Mouse (Mus musculus) embryonic facial prominence, embryonic 15.5 days (tissue): ENCODE results near the gene Pidd1. TPM values are rescaled to one million over a fixed set of nuclear protein-coding genes. Genes with fewer than 3 reads are reported as not detected.

ENCODE experiments used
- ATAC-seq: fragments of 200-750 bp; cut with Nextera tagmentation; 2 replicates; pipeline ENCODE4 v1.8.0; 2017; ENCODE audit warnings: low read depth, moderate TSS enrichment; ENCODE audit not compliant: insufficient number of reproducible peaks, low FRiP score, low TSS enrichment
- H3K27ac ChIP-seq: fragments of 300-500 bp; sonication (generic); replicated peaks from 2 replicates; pipeline ENCODE4 v1.5.1; 2015; ENCODE audit warnings: mild to moderate bottlenecking, inconsistent platforms
- H3K27me3 ChIP-seq: fragments of 300-500 bp; sonication (generic); 2 replicates; pipeline ENCODE4 v1.6.1; 2015; ENCODE audit warnings: inconsistent platforms
- H3K36me3 ChIP-seq: fragments of 300-500 bp; sonication (generic); 2 replicates; pipeline ENCODE4 v1.6.1; 2015; ENCODE audit warnings: mild to moderate bottlenecking, inconsistent platforms
- H3K4me1 ChIP-seq: fragments of 300-500 bp; sonication (generic); 2 replicates; pipeline ENCODE4 v1.6.1; 2015; ENCODE audit warnings: inconsistent platforms
- H3K4me2 ChIP-seq: fragments of 300-500 bp; sonication (generic); replicated peaks from 2 replicates; pipeline ENCODE4 v1.6.1; 2015; ENCODE audit warnings: mild to moderate bottlenecking, inconsistent platforms
- H3K4me3 ChIP-seq: fragments of 300-500 bp; sonication (generic); replicated peaks from 2 replicates; pipeline ENCODE4 v1.5.1; 2015; ENCODE audit warnings: mild to moderate bottlenecking, inconsistent platforms
- H3K9ac ChIP-seq: fragments of 300-500 bp; sonication (generic); 2 replicates; pipeline ENCODE4 v1.6.1; 2015; ENCODE audit warnings: inconsistent platforms
- H3K9me3 ChIP-seq: fragments of 300-500 bp; sonication (generic); replicated peaks from 2 replicates; pipeline ENCODE4 v1.6.1; 2016; ENCODE audit warnings: inconsistent platforms
- WGBS: fragments of 180-500 bp; shearing (Covaris S2); methylation state at CpG from one replicate; pipeline ENCODE4 v1.1.7; 2015; 5-methylcytosine and 5-hydroxymethylcytosine counted together
- polyA plus RNA-seq: library from polyadenylated mRNA; unstranded; fragments of >200 nt; fragmentation: Nextera tagmentation; extraction: Ambion mirVana; gene quantifications from 2 replicates; pipeline ENCODE4 v1.2.1, GENCODE M21; 2015

Pidd1 gene
- polyA plus RNA-seq, 1 experiment from 2014 or later = 14.7 TPM

DNA sequence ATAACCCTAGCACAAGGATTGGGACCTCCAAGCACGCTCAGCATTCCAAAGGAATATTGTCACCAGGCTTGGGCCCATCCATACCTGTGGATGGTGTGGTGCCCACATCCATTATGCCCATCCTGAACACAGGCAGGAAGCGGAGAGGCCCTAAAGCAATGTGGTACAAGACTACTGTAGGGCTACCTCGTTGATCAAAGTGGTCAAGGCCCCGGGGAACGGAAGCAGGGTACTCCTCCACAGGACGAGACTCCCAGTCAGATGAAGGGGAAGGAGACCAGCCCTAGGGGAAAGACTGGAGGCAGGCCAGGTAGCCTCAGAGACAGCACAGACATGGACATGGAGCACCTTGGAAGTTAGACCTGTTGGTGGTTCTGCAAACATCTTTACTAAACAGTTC lies 28.9 kb upstream of the Pidd1 start:
- Histone ChIP-seq H3K4me2 (no peak overlapping the region), H3K27me3 (no peaks in the 10 kb centered on the region), H3K4me3 (no peak overlapping the region), H3K27ac (no peak overlapping the region), H3K36me3 (peaks cover 33% of the 10 kb centered on the region), H3K4me1 (peaks cover 62% of the 10 kb centered on the region), H3K9me3 (no peaks in the 10 kb centered on the region), H3K9ac (no peak overlapping the region)
- 81% methylated on average over 6 of the region's 6 CpGs for WGBS
- no peak for ATAC-seq

DNA sequence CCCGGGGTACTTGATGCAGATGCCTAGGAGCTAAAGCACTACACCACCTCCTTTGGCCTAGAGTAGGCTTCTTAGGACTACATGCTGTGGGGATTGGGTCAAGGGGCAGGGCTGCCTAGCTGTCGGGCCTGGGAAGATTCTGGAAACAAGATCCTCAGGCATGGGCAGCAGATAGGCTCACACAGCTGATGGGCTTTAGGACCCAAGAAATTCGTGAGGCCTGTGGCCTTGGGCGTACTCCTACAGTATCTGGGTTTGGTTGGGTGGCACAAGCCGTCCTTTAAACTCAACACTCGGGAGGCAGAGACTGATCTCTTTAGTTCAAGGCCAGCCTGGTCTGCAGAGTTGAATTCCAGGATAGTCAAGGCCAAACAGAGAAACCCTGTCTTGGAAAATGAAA lies 28.4 kb upstream of the Pidd1 start:
- WGBS = 73% methylated on average over 6 of the region's 6 CpGs
- no peak overlapping the region for H3K4me3 ChIP-seq
- peaks cover 33% of the 10 kb centered on the region for H3K36me3 ChIP-seq
- H3K27ac ChIP-seq = no peak overlapping the region
- H3K27me3 ChIP-seq = no peaks in the 10 kb centered on the region
- peaks cover 61% of the 10 kb centered on the region for H3K4me1 ChIP-seq
- ATAC-seq = no peak
- H3K4me2 ChIP-seq = no peak overlapping the region
- no peaks in the 10 kb centered on the region for H3K9me3 ChIP-seq
- no peak overlapping the region for H3K9ac ChIP-seq

DNA sequence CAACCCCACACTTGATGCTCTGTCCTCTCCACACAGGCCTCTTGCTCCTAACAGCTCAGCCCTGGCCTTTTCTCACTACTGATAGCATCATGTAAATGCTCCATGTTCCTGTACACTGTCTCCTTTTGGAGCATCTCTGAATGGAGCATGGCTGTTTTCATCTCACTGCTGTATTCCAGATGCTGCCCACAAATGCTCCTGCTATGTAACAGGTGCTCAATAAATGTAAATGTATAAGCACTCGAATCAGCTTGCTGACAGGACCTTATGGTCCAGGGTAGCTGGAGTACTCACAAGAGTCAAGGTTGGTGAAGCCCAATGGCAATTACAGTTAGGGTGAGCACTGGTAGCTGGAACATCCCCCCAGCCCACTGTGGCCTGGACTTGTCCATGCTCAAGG lies 27.4 kb upstream of the Pidd1 start:
- no peak overlapping the region for H3K4me2 ChIP-seq
- H3K4me1 ChIP-seq = peaks cover 59% of the 10 kb centered on the region
- H3K27ac ChIP-seq = no peak overlapping the region
- no peak overlapping the region for H3K9ac ChIP-seq
- no peak for ATAC-seq
- WGBS = 65% methylated on average over 1 of the region's 1 CpGs
- H3K27me3 ChIP-seq = peaks cover under 1% of the 10 kb centered on the region; the same call in 1 of the 2 replicates
- peaks cover 33% of the 10 kb centered on the region for H3K36me3 ChIP-seq
- H3K9me3 ChIP-seq = no peaks in the 10 kb centered on the region
- H3K4me3 ChIP-seq = no peak overlapping the region

DNA sequence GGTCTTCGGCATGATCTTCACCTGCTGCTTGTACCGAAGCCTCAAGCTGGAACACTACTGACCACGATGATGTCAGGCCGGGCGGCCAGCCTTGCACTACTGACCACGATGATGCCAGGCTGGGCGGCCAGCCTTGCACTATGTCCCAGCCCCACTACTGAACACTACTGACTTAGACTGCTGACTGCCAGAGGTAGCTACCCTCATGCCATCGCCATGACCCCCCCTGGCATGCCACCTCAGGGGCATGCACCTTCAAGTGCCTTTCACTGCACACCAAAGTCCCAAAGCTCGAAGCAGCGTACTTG lies 26.8 kb upstream of the Pidd1 start:
- peaks cover 58% of the 10 kb centered on the region for H3K4me1 ChIP-seq
- ATAC-seq = no peak
- H3K9me3 ChIP-seq = no peaks in the 10 kb centered on the region
- peaks cover 7% of the 10 kb centered on the region; the same call in 1 of the 2 replicates for H3K27me3 ChIP-seq
- no peak overlapping the region for H3K4me2 ChIP-seq
- no peak overlapping the region for H3K4me3 ChIP-seq
- H3K36me3 ChIP-seq = peaks cover 33% of the 10 kb centered on the region
- WGBS = 94% methylated on average over 10 of the region's 10 CpGs
- no peak overlapping the region for H3K27ac ChIP-seq
- H3K9ac ChIP-seq = no peak overlapping the region

DNA sequence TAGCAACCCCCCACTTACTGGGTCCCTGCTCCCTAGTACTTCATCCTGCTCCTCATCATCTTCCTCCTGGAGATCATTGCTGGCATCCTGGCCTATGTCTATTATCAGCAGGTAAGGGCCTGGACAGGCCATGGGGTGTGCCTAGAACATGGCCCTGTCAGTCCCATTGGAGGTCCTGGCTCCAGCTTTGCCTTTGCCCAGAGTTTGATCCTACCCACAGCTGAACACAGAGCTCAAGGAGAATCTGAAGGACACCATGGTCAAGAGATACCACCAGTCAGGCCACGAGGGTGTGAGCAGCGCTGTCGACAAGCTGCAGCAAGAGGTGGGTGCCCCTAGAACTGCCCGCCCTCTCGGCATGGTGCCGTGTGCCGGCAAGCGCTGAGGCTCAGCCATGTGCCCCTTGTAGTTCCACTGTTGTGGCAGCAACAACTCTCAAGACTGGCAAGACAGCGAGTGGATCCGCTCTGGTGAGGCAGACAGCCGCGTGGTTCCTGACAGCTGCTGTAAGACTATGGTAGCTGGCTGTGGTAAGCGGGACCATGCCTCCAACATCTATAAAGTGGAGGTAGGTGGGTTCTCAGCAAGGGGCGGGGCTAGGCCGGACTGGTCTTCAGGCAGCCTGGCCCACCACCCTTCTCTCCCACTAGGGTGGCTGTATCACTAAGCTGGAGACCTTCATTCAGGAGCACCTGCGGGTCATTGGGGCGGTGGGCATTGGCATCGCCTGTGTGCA lies 26.2 kb upstream of the Pidd1 start:
- no peak overlapping the region for H3K9ac ChIP-seq
- peaks cover 33% of the 10 kb centered on the region for H3K36me3 ChIP-seq
- H3K27me3 ChIP-seq = peaks cover 11% of the 10 kb centered on the region; the same call in 1 of the 2 replicates
- H3K9me3 ChIP-seq = no peaks in the 10 kb centered on the region
- no peak overlapping the region for H3K4me2 ChIP-seq
- peaks cover 61% of the 10 kb centered on the region for H3K4me1 ChIP-seq
- H3K27ac ChIP-seq = 0 out of 2 replicates have a peak overlapping the region, but pooled peaks have one; percentile 92
- H3K4me3 ChIP-seq = no peak overlapping the region
- no peak for ATAC-seq
- WGBS = 91% methylated on average over 18 of the region's 18 CpGs

DNA sequence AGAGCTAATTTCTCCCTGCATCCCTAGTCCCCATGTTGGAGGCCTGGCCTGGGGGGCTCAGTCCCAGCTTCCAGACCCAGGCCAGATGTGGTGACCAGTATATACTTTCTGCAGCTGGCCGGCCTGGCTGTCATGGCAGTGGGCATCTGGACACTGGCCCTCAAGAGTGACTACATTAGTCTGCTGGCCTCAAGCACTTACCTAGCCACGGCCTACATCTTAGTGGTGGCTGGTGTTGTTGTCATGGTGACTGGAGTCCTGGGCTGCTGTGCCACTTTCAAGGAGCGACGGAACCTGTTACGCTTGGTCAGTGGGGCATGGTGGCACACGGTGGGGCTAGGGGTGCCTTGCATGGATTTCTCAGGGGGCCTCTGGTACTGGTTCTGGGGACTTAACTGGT lies 25.5 kb upstream of the Pidd1 start:
- no peak for ATAC-seq
- Histone ChIP-seq H3K27ac (0 out of 2 replicates have a peak overlapping the region, but pooled peaks have one; percentile 92), H3K36me3 (peaks cover 33% of the 10 kb centered on the region)

DNA sequence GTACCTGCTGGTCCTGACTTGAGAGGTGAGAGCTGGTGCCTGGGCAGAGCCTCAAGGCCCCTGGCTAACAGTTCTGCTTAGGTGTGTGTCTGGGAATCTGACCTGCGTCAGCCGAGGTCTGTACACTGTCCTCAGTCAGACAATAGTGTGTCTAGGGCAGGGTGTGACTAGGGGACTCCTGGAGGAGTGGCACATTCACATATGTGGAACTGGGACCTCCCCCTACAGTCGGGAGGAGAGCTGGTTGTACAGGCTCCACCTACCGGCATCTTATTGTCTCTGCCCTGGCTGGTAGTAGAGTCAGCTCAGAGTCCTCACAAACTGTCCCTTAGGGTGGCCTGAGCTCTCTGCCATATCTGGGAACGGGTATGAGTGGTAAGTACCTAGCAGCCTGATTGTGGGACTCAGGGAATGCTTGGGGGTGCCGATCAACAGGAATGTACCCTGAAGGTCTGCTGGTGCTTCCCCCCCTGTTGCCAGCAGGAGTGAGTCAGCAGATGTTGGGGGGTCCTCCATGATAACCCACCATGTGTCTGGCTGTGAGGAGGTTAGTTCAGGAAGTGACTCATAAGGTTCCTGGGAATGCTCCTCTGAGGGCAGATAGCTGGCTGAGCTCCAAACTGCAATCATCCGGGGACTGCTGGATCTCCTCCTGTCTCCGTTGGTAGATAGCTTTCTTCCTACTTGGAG lies 24.8 kb upstream of the Pidd1 start:
- Histone ChIP-seq H3K27ac (peak overlapping the region; percentile 92), H3K4me1 (peaks cover 61% of the 10 kb centered on the region), H3K36me3 (peaks cover 33% of the 10 kb centered on the region), H3K9ac (peak overlapping the region; percentile 52), H3K9me3 (no peaks in the 10 kb centered on the region), H3K4me3 (peak overlapping the region; percentile 79), H3K27me3 (peaks cover 25% of the 10 kb centered on the region), H3K4me2 (peak overlapping the region; percentile 75)
- WGBS = 4% methylated on average over 8 of the region's 8 CpGs
- peak; percentile 50 for ATAC-seq

More for the DNA sequence above, 25.5 kb upstream of the Pidd1 start:
- peak overlapping the region; percentile 75 for H3K4me2 ChIP-seq
- H3K27me3 ChIP-seq = peaks cover 18% of the 10 kb centered on the region
- H3K9me3 ChIP-seq = no peaks in the 10 kb centered on the region
- H3K9ac ChIP-seq = peak overlapping the region; percentile 21
- peaks cover 67% of the 10 kb centered on the region for H3K4me1 ChIP-seq
- WGBS = 83% methylated on average over 6 of the region's 6 CpGs
- H3K4me3 ChIP-seq = peak overlapping the region; percentile 79

DNA sequence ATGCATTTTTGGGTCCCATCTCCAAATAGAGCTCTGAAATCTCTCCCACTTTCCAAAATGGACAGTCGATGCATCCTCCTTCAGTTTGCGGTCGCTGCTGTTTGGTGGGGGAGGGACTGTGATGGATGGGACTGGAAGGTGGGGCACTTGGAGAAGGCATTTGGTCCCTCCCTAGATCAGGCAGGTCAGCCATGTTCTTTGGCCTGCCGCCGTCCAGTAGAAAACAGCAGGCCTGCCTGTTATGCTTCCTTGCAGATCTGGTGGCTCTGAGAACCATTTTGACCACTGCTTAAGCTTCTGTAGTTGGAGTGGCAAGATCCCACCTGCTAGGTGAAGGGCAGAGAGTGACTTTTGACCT lies 24.3 kb upstream of the Pidd1 start:
- peak overlapping the region; percentile 92 for H3K27ac ChIP-seq
- 17% methylated on average over 5 of the region's 5 CpGs for WGBS
- H3K36me3 ChIP-seq = peaks cover 33% of the 10 kb centered on the region
- H3K4me1 ChIP-seq = peaks cover 57% of the 10 kb centered on the region
- peak overlapping the region; percentile 52 for H3K9ac ChIP-seq
- H3K4me3 ChIP-seq = peak overlapping the region; percentile 79
- ATAC-seq = no peak
- H3K9me3 ChIP-seq = no peaks in the 10 kb centered on the region
- H3K4me2 ChIP-seq = peak overlapping the region; percentile 75
- peaks cover 30% of the 10 kb centered on the region for H3K27me3 ChIP-seq

DNA sequence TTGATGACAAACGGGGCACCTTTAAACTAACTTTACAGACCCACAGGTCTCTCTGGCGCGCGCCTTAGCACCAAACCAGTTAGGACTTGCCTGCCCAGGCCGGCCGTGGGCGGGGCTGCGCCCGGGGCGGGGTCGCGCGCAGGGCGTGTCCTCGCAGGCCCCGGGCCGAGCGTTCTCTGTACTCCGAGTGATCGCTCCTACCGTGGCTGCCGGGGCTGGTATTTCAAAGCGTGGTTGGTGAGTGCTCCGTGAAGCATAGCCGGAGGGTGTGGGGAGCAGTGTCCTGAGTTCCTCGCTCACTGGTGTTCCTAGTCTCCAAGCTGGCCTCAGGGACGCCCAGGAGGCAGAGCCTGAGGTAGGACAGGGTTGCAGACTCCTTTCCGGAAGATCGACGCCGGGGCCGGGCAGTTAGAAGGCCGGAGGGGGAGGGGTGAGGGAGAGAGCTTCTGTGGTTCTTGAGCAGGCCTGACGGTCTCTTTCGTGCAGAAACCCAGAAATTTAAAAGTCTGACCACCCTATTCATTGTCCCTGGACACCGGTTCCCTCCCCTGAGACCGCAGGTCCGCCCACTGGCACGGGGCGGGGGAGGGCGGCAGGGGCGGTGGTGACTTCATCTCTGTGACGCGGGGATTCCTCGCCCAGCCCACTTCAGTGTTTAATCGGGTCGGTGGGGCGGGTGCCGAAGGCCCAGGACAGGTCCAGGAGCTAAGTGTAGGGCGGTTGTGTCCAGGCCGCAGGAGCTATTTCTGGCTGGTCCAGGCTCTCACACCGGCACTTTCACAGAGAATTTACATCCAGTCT lies 23.6 kb upstream of the Pidd1 start, which contains the start of gene Cd151:
TSS of gene Cd151 (plus strand) at position 163 of the 801 bp plus-strand sequence.
- Histone ChIP-seq H3K4me3 (peak within 1 kb of the TSS; percentile 79), H3K27me3 (peaks cover 36% of the 10 kb centered on the region), H3K36me3 (peaks cover 28% of the 10 kb centered on the region), H3K9me3 (no peaks in the 10 kb centered on the region), H3K27ac (peak within 1 kb of the TSS; percentile 92), H3K9ac (peak within 1 kb of the TSS; percentile 52), H3K4me2 (peak within 1 kb of the TSS; percentile 75), H3K4me1 (peaks cover 57% of the 10 kb centered on the region)
- WGBS = under 1% methylated on average over 52 of the region's 52 CpGs
- ATAC-seq = peak; percentile 77

DNA sequence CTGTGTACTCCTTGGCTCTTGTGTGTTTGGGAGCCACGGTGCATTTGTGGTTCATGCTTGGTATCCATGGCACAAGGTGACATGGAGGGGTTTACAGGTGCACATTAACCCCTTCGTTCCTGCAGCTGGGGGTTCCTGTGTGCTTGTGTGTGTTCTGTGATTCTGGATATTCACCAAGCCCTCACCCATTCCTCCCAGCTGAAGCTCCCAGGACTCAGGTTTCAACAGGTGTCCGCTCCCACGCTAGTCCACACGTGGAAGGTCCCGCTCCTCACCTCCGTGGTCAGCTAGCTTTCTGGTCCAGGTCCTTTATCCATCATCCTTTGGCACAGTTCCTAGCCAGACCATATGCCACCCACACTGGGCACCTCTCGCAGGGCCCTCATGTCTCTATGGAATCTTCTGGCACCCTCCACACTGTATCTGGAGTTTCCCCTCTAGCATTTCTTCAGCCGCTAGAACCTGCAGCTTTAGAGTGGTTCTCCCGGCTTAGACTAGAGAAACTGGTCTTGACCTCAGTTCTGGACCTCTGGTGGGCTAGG lies 22.9 kb upstream of the Pidd1 start:
- peak overlapping the region; percentile 75 for H3K4me2 ChIP-seq
- peak overlapping the region; percentile 52; the same call in 1 of the 2 replicates for H3K9ac ChIP-seq
- WGBS = 56% methylated on average over 10 of the region's 10 CpGs
- no peaks in the 10 kb centered on the region for H3K9me3 ChIP-seq
- peaks cover 44% of the 10 kb centered on the region for H3K27me3 ChIP-seq
- H3K36me3 ChIP-seq = peaks cover 22% of the 10 kb centered on the region
- peak overlapping the region; percentile 92 for H3K27ac ChIP-seq
- H3K4me1 ChIP-seq = peaks cover 62% of the 10 kb centered on the region
- no peak for ATAC-seq
- H3K4me3 ChIP-seq = peak overlapping the region; percentile 79

DNA sequence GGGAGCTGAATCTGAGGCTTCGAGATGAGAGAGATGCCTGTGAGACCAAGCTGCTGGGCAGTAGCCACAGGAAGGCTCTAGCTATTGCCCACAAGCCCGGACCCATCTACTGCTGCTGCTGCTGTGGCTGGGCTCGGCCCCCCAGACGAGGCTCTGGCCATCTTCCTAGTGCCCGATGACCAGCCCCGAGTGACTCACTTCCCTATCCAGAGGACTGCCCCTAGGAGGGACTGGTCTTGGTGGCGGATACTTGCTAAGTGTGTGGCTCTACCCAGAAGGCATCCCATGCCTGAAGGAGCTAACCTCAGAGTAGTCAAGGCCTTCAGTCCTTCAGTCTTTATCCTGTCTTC lies 22.2 kb upstream of the Pidd1 start:
- ATAC-seq = no peak
- H3K27ac ChIP-seq = no peak overlapping the region
- 76% methylated on average over 7 of the region's 7 CpGs for WGBS
- H3K36me3 ChIP-seq = peaks cover 16% of the 10 kb centered on the region
- no peak overlapping the region for H3K4me3 ChIP-seq
- peaks cover 65% of the 10 kb centered on the region for H3K4me1 ChIP-seq
- H3K9ac ChIP-seq = no peak overlapping the region
- no peak overlapping the region for H3K4me2 ChIP-seq
- peaks cover 50% of the 10 kb centered on the region for H3K27me3 ChIP-seq
- no peaks in the 10 kb centered on the region for H3K9me3 ChIP-seq
